Mouse (Mus musculus) Patski (cell line): ENCODE measurements around the gene Brwd3. TPM values are rescaled to one million over a fixed set of nuclear protein-coding genes. Genes with fewer than 3 reads are reported as not detected.

Source experiments
- ATAC-seq: fragments of 100-300 bp; one replicate; pipeline ENCODE4 v1.8.0; 2021
- CTCF ChIA-PET: fragments of 350-600 bp; sonication (Branson Sonifier 250); formaldehyde crosslinking; loops from one replicate; lab custom pipeline; 2022; ENCODE audit warnings: inconsistent platforms; lab: Charles Lee
- POLR2A ChIA-PET: fragments of 350-600 bp; sonication (Branson Sonifier 250); formaldehyde crosslinking; loops from one replicate; lab custom pipeline; 2022; ENCODE audit warnings: antibody characterized with exemption, inconsistent platforms; lab: Charles Lee
- DNase-seq: peaks from one replicate; pipeline ENCODE4 v3.0.0-alpha.2; 2011; ENCODE audit warnings: low read depth, low spot score
- H3K27me3 ChIP-seq: fragments of 371-371 bp; one replicate; pipeline ENCODE4 v1.5.1; 2021
- CTCF ChIP-seq: fragments of 100-300 bp; IDR thresholded peaks from one replicate; pipeline ENCODE4 v1.5.1; 2021
- in situ Hi-C: fragments of 300-500 bp; cut with MboI; formaldehyde crosslinking; loops from 3 replicates; pipeline ENCODE4 v1.11.1; 2018; ENCODE audit warnings: low pct_unique_long_range_greater_than_20kb, mixed read lengths
- polyA plus RNA-seq: library from polyadenylated mRNA; unstranded; gene quantifications from one replicate; pipeline ENCODE4 v1.2.3, GENCODE M21; 2021

Gene Brwd3
- 5.7 TPM for polyA plus RNA-seq

- CTCF ChIA-PET = interaction anchor here (1.2 to 1.5 kb wide), 2 partner anchors 17 to 95 kb away, joined by 3 read pairs; no protein-coding TSS in a partner anchor
These were observed at the start of gene Brwd3 for GRCm38 (mm10) chrX:108834090-108834774. TSS of gene Brwd3 (minus strand) at chrX:108834372.

GRCm38 (mm10) chrX:108862632-108863031, 28.5 kb upstream of the Brwd3 start:
- TF ChIP-seq CTCF = no peak
- DNase-seq (no peak), ATAC-seq (no peak)
- in situ Hi-C loops = no loop called here
- POLR2A ChIA-PET = no interaction called here
- peaks cover 19% of the 10 kb centered on the region for H3K27me3 ChIP-seq
- CTCF ChIA-PET = interaction anchor here (1.1 to 2.0 kb wide), 2 partner anchors 9 to 12 kb away, joined by 3 to 4 read pairs; no protein-coding TSS in a partner anchor

More at GRCm38 (mm10) chrX:108834090-108834774, at the start of gene Brwd3:
- POLR2A ChIA-PET = interaction anchor here (0.6 kb wide), 1 partner anchor 302 kb away, joined by 3 read pairs; no protein-coding TSS in a partner anchor
- TF ChIP-seq CTCF = peak; percentile 52
- DNase-seq (peak; percentile 57), ATAC-seq (peak; percentile 98)
- peaks cover 30% of the 10 kb centered on the region for H3K27me3 ChIP-seq
- in situ Hi-C loops = loop anchor here (10.0 to 25.0 kb wide), 2 partner anchors 181 to 1022 kb away; partner anchors contain the start of genes 2610002M06Rik and Hmgn5

GRCm38 (mm10) chrX:108842705-108843104, 8.5 kb upstream of the Brwd3 start:
- TF ChIP-seq CTCF = no peak
- DNase-seq = no peak
- no peak for ATAC-seq
- ChIA-PET CTCF (no interaction called here), POLR2A (no interaction called here)
- H3K27me3 ChIP-seq = no peaks in the 10 kb centered on the region
- in situ Hi-C loops = loop anchor here (25.0 kb wide), 1 partner anchor 1030 kb away; the partner anchor contains the start of gene 2610002M06Rik

- in situ Hi-C loops = loop anchor here (10.0 to 25.0 kb wide), 2 partner anchors 178 to 1024 kb away; partner anchors contain the start of genes 2610002M06Rik and Hmgn5
- CTCF ChIA-PET = no interaction called here
These were observed 2.2 kb upstream of the Brwd3 start for GRCm38 (mm10) chrX:108836416-108836815.

GRCm38 (mm10) chrX:108835233-108835632, 1.1 kb upstream of the Brwd3 start:
- DNase-seq (no peak), ATAC-seq (no peak)
- CTCF ChIA-PET = no interaction called here
- in situ Hi-C loops = loop anchor here (10.0 to 25.0 kb wide), 2 partner anchors 180 to 1023 kb away; partner anchors contain the start of genes 2610002M06Rik and Hmgn5
- TF ChIP-seq CTCF = no peak
- H3K27me3 ChIP-seq = peaks cover 23% of the 10 kb centered on the region
- POLR2A ChIA-PET = no interaction called here

More at GRCm38 (mm10) chrX:108836416-108836815, 2.2 kb upstream of the Brwd3 start:
- DNase-seq (no peak), ATAC-seq (no peak)
- no peak for TF ChIP-seq CTCF
- POLR2A ChIA-PET = no interaction called here
- peaks cover 20% of the 10 kb centered on the region for H3K27me3 ChIP-seq

- ChIA-PET CTCF (interaction anchor here (1.2 to 1.5 kb wide), 2 partner anchors 16 to 94 kb away, joined by 3 read pairs; no protein-coding TSS in a partner anchor), POLR2A (interaction anchor here (0.7 kb wide), 1 partner anchor 47 kb away, joined by 5 read pairs; no protein-coding TSS in a partner anchor)
- in situ Hi-C loops = loop anchor here (10.0 to 25.0 kb wide), 2 partner anchors 181 to 1021 kb away; partner anchors contain the start of genes 2610002M06Rik and Hmgn5
- ATAC-seq = peak; percentile 7
- H3K27me3 ChIP-seq = peaks cover 30% of the 10 kb centered on the region
- no peak for DNase-seq
- TF ChIP-seq CTCF = no peak
These were observed 671 bp downstream of the Brwd3 start for GRCm38 (mm10) chrX:108833381-108834020.

- peak; percentile 72 for ATAC-seq
- ChIA-PET CTCF (no interaction called here), POLR2A (interaction anchor here (0.7 kb wide), 1 partner anchor 46 kb away, joined by 5 read pairs; no protein-coding TSS in a partner anchor)
- peaks cover 30% of the 10 kb centered on the region for H3K27me3 ChIP-seq
- in situ Hi-C loops = loop anchor here (10.0 to 25.0 kb wide), 2 partner anchors 182 to 1020 kb away; partner anchors contain the start of genes 2610002M06Rik and Hmgn5
- TF ChIP-seq CTCF = no peak
- DNase-seq = peak; percentile 49
These were observed 1.4 kb downstream of the Brwd3 start for GRCm38 (mm10) chrX:108832674-108833189.

GRCm38 (mm10) chrX:108831231-108831630, 2.9 kb downstream of the Brwd3 start:
- DNase-seq (no peak), ATAC-seq (no peak)
- ChIA-PET POLR2A (no interaction called here), CTCF (interaction anchor here (1.3 kb wide), 1 partner anchor 9 kb away, joined by 4 read pairs; no protein-coding TSS in a partner anchor)
- TF ChIP-seq CTCF = no peak
- in situ Hi-C loops = loop anchor here (10.0 to 25.0 kb wide), 2 partner anchors 184 to 1019 kb away; partner anchors contain the start of genes 2610002M06Rik and Hmgn5
- H3K27me3 ChIP-seq = peaks cover 37% of the 10 kb centered on the region

- ChIA-PET POLR2A (no interaction called here), CTCF (interaction anchor here (0.9 kb wide), 1 partner anchor 309 kb away, joined by 3 read pairs; no protein-coding TSS in a partner anchor)
- H3K27me3 ChIP-seq = peaks cover 24% of the 10 kb centered on the region
- no peak for TF ChIP-seq CTCF
- in situ Hi-C loops = loop anchor here (25.0 kb wide), 1 partner anchor 1016 kb away; the partner anchor contains the start of gene 2610002M06Rik
- no peak for DNase-seq
- no peak for ATAC-seq
These were observed 6.1 kb downstream of the Brwd3 start for GRCm38 (mm10) chrX:108828111-108828510.
